Mouse (Mus musculus): ENCODE data around the gene Tatdn3.
"Not testable (repeated sequence)": the region's sequence is repeated elsewhere in the genome, so short reads cannot be mapped to it uniquely, and the experiment has no call there.

Tatdn3 gene

DNA sequence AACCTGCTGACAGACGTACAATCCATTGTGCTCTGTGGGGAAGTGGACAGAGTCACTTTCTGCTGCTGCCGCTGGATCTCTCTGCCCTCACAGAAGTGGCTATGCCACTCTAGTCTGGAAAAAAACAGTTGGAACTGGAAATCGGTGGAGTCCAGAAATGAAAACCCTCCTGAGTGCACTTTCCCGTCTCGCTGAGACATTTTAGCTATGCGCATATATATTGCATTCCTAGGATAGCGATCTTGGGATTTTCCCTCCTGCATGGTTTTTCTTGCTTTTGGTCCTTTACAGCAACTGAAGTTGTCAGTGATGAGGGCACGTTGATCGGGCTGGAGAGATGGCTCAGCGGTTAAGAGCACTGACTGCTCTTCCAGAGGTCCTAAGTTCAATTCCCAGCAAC, 32.5 kb downstream of the Tatdn3 start:
- peak in 1 of 2 experiments; percentile 39 for DNase-seq

DNA sequence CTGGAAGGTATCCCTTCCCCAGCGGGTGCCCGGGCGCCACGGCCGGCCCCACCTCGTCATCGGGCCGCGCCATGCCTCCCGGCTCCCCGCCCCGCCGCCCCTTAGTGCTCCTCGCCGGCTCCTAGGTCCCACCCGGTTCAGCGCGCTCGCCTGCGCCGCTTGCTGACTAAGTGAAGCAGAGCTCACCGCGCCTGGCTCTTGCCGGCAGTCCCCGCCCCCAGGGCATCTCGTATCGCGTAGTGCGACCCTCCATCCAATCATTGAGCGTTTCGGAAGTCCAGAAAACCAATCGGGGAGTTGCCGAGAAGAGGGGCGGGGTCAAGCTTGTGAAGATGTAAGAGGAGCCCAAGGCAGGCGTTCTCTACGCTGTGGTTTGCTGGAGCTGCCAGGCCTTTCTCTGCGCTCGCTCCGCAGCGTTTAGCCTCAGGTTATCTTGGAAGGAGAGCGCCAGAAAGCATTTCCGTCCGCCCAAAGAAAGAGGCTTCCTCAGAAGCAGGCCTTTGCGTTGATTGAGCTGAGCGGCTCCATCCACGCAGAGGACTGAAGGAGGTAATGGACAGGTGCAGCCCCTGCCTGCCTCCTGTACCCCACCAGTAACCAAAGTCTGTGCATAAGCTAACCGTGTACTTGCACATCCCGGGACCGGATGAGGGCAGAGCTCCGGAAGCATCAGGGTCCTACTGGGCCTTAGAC, 36.6 kb downstream of the Tatdn3 start, which contains the start of gene Flvcr1:
TSS of gene Flvcr1 (minus strand) at position 138 of the 693 bp plus-strand sequence.
- DNase-seq: peak; percentile 99

DNA sequence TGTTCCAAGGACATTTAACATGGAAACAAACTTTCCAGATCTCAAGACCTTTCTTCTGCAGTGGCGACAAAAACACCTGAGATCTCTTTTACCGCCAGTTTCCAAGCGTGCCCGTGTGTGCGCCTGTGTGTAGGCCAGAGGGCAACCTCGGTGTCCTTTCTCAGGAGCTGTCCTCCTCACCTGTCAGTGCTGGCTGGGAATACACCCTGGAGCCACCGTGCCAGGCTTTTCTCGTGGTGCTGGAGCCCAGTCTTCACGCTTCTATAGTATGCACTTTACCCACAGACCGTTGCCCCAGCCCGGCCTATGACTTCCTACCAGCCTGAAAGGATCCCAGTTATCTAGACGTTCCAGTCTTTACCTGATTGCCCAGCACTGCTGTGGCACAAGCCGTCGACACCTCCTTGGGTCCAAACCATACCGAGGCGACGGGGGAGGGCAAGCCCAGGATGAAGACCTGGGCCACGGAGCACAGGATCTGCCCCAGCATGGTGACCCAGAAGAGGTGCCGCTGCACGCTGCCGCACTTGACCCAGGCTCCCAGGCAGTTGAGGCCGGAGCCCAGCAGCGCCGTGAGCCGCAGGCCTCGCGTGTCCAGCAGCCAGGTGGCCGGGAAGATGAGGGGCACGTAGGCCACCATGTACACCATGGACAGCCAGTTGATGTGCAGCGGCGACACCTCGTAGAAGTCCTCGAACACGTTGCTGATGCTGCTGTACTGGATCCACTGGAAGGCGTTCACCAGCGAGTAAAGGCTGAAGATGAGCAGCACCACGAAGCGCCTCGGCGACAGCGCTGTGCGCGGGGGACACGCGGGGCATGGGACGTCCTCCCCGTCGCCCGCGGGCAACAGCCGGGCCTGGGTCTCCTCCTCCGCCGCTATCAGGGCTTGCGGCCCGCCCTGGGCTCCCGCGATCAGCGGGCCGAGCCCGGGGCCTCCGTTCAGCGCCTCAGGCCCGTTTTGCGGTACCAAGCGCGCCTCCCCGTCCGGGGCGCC, 37.4 kb downstream of the Tatdn3 start:
- peak; percentile 7 to 48 for DNase-seq

DNA sequence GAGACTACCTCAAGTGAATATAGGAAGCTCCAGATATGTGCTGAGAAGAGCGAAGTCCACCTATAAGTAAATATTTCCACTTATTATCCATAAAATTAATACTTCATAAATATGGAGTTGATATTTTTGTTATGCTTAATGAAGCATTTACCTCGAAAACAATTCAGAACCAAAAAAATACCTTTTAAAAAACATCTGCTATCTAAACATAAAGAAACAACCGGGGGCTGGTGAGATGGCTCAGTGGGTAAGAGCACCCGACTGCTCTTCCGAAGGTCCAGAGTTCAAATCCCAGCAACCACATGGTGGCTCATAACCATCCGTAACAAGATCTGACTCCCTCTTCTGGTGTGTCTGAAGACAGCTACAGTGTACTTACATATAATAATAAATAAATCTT, 38.9 kb downstream of the Tatdn3 start:
- not testable (repeated sequence) for DNase-seq

DNA sequence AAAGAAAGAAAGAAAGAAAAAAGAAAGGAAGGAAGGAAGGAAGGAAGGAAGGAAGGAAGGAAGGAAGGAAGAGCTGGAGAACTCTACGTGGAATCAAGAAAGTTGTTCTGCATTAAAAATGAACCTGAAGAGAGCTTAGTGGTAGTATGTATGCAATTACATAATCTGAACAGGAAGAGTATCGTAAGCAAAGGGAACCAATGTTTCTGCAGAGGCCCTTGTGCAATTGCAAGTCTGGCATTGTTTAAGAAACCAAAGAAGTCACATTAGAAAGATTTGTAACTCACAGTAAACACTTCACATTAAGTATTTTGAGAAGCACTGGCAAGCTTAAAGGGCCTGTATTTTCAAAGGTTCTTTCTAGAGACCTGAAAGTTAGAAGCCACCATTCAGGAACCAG, 39.6 kb downstream of the Tatdn3 start:
- DNase-seq: no peak

- no peak for DNase-seq
Observed at GRCm38 (mm10) chr1:191021016-191021415, 41.7 kb downstream of the Tatdn3 start.

DNA sequence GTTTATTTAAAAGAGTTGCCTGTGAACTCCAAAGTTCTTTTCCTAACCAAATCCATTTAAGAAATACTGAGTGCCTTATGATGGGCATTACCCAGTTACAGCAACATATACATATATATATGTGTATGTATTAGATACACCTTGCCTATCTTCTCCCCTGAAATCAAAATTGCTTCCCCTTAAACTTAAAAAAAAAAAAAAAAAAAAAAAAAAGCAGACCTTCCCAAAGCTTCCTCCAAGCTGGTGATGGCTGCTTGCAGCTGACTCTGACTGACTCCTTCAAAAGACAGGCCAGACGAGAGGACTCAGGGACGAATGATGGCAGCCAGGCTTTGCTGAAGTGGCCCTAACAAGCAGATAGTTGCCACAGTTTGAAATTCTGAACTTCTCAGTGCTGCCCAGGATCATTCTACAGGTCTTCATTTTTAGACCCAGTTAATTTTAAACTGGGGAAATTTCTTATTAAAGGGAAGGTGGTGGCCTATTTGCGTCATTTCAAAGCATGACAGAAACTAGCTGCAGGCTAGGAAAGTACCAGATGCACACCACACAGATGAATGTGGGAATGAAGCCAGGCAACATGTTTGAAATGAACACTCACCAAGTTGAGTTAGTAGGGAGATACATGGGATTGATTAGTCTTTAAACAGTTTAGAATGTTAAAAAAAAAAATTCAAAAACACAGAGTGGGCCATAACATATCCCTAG, 42.4 kb downstream of the Tatdn3 start:
- DNase-seq: no peak

- no peak for DNase-seq
Observed at GRCm38 (mm10) chr1:191019803-191020202, 42.9 kb downstream of the Tatdn3 start.

DNA sequence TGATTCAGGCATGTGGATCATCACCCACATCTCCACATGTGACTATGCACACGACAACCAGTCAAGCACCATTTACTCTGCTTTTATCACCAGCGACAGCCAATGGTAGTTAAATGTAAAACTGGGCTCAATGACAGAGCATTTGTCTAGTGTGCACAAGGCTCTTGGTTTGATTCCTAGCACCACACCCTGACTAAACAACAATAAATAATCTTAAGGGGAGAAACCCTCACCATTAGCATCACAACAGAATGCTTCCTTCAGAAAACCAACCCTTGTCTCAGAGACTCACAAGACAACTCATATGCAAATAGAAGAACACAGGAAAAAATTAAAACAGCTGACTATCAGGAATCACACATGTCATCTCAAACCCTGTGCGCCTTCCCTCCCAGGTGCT, 48.5 kb downstream of the Tatdn3 start:
- DNase-seq: no peak

- peak in 1 of 2 experiments; percentile 38 for DNase-seq
Observed at GRCm38 (mm10) chr1:191008707-191009106, 54.0 kb downstream of the Tatdn3 start.

DNA sequence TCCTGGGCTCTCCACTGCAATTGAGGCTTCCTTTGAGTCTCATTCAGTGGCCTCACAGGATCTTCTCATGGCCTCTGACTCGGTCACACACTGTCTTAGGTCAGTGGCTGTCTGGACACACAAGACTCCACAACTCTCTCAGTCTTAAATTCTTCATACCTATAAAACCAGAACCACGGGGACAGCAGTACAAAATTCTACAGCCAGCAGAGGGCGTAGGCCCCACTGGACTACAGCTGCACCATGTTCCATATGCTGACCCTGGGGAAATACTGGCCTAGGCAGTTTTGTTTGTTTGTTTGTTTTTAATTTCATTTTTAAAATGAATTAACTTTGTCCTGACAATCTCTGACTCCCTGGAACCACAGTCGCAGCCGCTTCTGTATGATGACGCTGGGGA, 60.5 kb downstream of the Tatdn3 start:
- peak in 1 of 2 experiments; percentile 55 for DNase-seq

DNA sequence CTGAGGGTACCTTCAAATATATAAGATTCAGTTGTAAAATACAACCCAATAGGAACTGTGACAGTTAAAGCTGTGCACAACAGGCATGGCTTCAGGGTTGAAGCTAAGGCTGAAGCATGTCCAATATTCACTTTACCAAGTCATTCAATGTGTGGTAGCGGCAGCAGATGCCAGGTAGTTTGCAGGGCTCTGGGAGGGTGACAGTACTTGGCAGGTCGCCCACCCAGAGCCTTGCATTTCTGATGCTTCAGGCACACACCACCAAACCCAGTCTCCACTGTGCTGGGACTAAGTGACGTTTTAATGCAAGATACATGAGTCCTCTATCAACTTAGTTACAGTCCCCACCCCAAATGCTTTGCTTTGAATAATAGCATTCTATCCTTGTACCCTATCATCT, 62.0 kb downstream of the Tatdn3 start:
- DNase-seq: no peak

GRCm38 (mm10) chr1:190998027-190998426, 64.7 kb downstream of the Tatdn3 start:
- DNase-seq: no peak

DNA sequence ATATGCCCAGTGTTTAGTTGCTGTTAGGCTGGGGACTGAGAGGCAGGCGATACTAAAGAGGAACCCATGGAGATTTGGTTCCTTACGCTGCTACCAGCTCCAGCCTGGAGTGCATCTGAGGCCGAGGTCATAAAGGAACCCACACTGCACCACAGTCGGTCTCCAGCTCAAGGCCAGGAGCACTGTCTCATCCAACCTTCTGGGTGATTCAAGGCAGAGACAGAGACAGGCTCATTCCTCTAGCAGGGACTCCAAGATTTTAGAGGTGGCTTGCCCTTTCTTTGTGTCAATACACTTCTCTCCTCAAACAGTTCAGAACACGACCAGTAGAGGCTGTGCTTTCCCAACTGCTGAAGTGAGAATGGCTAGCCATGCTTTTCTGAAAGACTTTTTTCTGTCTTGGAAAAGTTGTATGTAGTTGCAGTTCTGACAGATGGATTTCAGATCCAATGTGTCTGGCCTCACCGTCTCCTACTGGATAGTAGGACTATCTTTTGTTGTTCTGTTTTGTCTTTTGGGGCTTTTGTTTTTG, 66.3 kb downstream of the Tatdn3 start:
- no peak for DNase-seq
